Mouse (Mus musculus): ENCODE results near the gene Slc30a1. TPM values are rescaled to one million over a fixed set of nuclear protein-coding genes. Genes with fewer than 3 reads are reported as not detected.

The Slc30a1 gene
- polyA plus RNA-seq, 1 experiment from 2014 or later: 2.1 TPM

DNA sequence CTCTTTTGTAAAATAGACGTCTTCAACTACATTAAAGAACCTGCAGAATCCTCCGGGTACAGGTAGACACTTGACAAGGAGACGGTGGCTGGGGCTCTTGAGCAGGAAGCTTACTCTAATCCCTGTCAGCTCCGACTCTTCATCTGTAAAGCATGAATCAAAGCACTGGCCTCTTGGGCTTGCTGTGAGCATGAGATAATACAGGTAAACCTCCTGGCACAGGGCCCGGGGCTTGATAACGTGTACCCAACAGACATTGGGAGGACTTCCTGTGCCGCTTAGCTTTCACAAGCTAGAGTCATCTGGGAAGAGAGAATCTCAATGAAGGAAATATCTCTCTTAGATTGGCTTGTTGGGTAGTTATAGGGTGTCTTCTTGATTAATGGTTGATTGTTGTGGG is 31.6 kb upstream of the Slc30a1 start:
- H3K4me3 ChIP-seq (ENCODE audit: low read depth, low read length): no peak overlapping the region
- no peaks in the 10 kb centered on the region for H3K36me3 ChIP-seq (ENCODE audit: control insufficient read depth, insufficient read depth, low read length)
- no peak overlapping the region for H3K27ac ChIP-seq (ENCODE audit: low read depth, low read length)
- WGBS: 96% methylated on average over 7 of the region's 7 CpGs
- H3K9me3 ChIP-seq (ENCODE audit: control insufficient read depth, low read length): no peaks in the 10 kb centered on the region
- H3K27me3 ChIP-seq (ENCODE audit: control insufficient read depth, insufficient read depth, low read length): no peaks in the 10 kb centered on the region
- no peak overlapping the region for H3K4me2 ChIP-seq (ENCODE audit: low read depth, low read length)
- no peak overlapping the region for H3K9ac ChIP-seq (replicated peaks; ENCODE audit: low read depth, low read length)
- no peaks in the 10 kb centered on the region for H3K4me1 ChIP-seq (ENCODE audit: control insufficient read depth, insufficient read depth, low read length)
- no peak for ATAC-seq (ENCODE audit: low read depth)

DNA sequence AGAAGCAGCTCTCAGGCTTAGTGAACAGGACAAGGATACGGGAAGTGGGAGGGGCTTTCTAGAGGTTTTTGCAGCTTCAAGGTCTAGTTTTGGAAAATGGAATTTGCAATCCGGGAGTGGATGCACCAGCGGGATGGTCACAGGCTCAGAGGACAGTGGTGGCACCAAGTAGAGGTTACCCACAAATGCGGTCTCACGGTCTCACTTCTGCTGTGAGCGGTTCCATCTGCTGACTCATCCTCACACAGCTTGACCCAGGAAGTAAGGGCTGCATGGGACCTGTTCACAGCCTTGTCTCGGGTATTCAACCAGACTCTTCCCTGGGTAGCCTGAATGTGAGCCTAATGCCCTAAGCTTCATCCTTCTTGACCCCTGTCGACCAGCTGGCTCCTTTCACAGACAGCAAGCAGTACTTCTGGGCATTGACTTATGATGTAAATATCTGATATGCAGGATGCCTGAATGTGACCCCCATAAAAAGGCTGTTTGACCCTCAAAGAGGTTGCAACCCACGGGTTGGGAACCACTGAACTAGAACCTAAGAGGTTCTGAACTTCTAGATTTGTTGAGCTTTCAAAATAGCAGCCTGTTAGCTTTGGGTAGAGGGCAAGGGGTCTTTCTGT is 30.8 kb upstream of the Slc30a1 start:
- H3K9me3 ChIP-seq (ENCODE audit: control insufficient read depth, low read length): no peaks in the 10 kb centered on the region
- WGBS: 82% methylated on average over 9 of the region's 9 CpGs
- no peak overlapping the region for H3K9ac ChIP-seq (replicated peaks; ENCODE audit: low read depth, low read length)
- no peaks in the 10 kb centered on the region for H3K36me3 ChIP-seq (ENCODE audit: control insufficient read depth, insufficient read depth, low read length)
- H3K27me3 ChIP-seq (ENCODE audit: control insufficient read depth, insufficient read depth, low read length): no peaks in the 10 kb centered on the region
- no peak overlapping the region for H3K4me3 ChIP-seq (ENCODE audit: low read depth, low read length)
- no peak overlapping the region for H3K27ac ChIP-seq (ENCODE audit: low read depth, low read length)
- H3K4me1 ChIP-seq (ENCODE audit: control insufficient read depth, insufficient read depth, low read length): no peaks in the 10 kb centered on the region
- no peak for ATAC-seq (ENCODE audit: low read depth)
- H3K4me2 ChIP-seq (ENCODE audit: low read depth, low read length): no peak overlapping the region

DNA sequence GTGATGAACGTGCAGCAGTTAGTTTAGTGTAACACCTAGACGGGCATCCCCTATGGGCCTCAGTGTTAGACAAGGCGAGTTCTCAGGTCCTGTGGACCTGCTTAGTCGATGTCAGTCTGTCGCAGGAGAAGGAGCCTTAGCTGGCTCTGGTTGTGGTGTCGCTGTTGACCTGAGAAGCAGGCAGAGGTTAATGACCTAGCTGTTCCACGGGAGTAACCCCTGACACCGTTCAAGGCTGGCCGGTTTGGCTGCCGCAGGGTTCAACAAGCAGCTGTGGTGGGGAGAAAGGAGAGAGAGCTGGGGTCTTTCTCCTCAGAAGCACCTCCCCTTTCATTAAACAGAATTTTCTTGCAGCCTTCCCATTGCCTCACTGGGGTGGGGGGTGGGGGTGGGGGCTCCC is 28.9 kb upstream of the Slc30a1 start:
- H3K36me3 ChIP-seq (ENCODE audit: control insufficient read depth, insufficient read depth, low read length): no peaks in the 10 kb centered on the region
- 86% methylated on average over 10 of the region's 10 CpGs for WGBS
- no peaks in the 10 kb centered on the region for H3K27me3 ChIP-seq (ENCODE audit: control insufficient read depth, insufficient read depth, low read length)
- ATAC-seq (ENCODE audit: low read depth): no peak
- no peaks in the 10 kb centered on the region for H3K4me1 ChIP-seq (ENCODE audit: control insufficient read depth, insufficient read depth, low read length)
- H3K4me2 ChIP-seq (ENCODE audit: low read depth, low read length): no peak overlapping the region
- H3K9ac ChIP-seq (replicated peaks; ENCODE audit: low read depth, low read length): no peak overlapping the region
- no peak overlapping the region for H3K27ac ChIP-seq (ENCODE audit: low read depth, low read length)
- no peak overlapping the region for H3K4me3 ChIP-seq (ENCODE audit: low read depth, low read length)
- no peaks in the 10 kb centered on the region for H3K9me3 ChIP-seq (ENCODE audit: control insufficient read depth, low read length)

DNA sequence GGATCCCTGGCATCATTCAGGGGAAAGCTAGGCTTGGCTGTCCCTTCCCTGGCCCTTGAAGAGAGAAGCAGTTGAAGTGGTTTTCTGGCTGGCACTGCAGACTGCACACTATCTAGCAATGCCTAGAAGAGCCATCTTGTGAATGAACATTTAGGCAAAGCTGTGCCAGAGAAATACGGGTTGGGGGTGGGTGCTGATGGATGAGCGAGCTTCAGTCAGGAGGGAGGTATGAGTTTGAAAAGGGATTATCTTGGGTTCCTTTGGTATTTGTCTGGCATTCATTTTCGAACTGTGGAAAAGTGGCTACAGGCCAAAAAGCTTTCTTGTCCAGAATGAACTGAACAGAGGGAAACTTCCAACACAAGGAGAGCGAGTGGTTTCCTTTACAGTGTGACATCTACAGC is 28.0 kb upstream of the Slc30a1 start:
- Histone ChIP-seq H3K27ac (ENCODE audit: low read depth, low read length) (no peak overlapping the region), H3K36me3 (ENCODE audit: control insufficient read depth, insufficient read depth, low read length) (no peaks in the 10 kb centered on the region), H3K4me1 (ENCODE audit: control insufficient read depth, insufficient read depth, low read length) (no peaks in the 10 kb centered on the region), H3K9me3 (ENCODE audit: control insufficient read depth, low read length) (no peaks in the 10 kb centered on the region), H3K9ac (replicated peaks; ENCODE audit: low read depth, low read length) (no peak overlapping the region), H3K4me2 (ENCODE audit: low read depth, low read length) (no peak overlapping the region), H3K4me3 (ENCODE audit: low read depth, low read length) (no peak overlapping the region), H3K27me3 (ENCODE audit: control insufficient read depth, insufficient read depth, low read length) (no peaks in the 10 kb centered on the region)
- ATAC-seq (ENCODE audit: low read depth): no peak
- WGBS: 84% methylated on average over 4 of the region's 4 CpGs

DNA sequence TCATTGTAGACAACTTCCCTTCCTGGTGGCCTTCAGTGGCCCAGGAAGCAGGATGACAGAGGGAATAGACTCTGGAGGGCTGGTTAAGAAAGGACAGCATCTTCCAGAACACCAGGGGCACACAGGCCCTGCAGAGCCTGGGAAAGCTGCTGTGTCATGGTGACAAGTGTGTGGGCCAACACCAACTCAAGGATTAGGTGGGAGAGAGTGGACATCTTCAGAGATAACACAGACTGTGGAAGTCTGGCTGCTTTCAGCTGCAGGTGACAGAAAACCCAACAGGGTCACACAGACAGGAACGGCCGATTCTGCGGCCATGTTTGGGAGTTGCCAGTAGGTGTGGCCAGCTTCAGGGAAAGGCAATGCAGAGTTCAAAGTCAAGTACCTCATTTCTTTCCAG is 26.3 kb upstream of the Slc30a1 start:
- Histone ChIP-seq H3K4me1 (ENCODE audit: control insufficient read depth, insufficient read depth, low read length) (no peaks in the 10 kb centered on the region), H3K4me2 (ENCODE audit: low read depth, low read length) (no peak overlapping the region), H3K4me3 (ENCODE audit: low read depth, low read length) (no peak overlapping the region), H3K36me3 (ENCODE audit: control insufficient read depth, insufficient read depth, low read length) (no peaks in the 10 kb centered on the region), H3K27me3 (ENCODE audit: control insufficient read depth, insufficient read depth, low read length) (no peaks in the 10 kb centered on the region), H3K27ac (ENCODE audit: low read depth, low read length) (no peak overlapping the region), H3K9me3 (ENCODE audit: control insufficient read depth, low read length) (no peaks in the 10 kb centered on the region), H3K9ac (replicated peaks; ENCODE audit: low read depth, low read length) (no peak overlapping the region)
- WGBS: 97% methylated on average over 3 of the region's 3 CpGs
- no peak for ATAC-seq (ENCODE audit: low read depth)

DNA sequence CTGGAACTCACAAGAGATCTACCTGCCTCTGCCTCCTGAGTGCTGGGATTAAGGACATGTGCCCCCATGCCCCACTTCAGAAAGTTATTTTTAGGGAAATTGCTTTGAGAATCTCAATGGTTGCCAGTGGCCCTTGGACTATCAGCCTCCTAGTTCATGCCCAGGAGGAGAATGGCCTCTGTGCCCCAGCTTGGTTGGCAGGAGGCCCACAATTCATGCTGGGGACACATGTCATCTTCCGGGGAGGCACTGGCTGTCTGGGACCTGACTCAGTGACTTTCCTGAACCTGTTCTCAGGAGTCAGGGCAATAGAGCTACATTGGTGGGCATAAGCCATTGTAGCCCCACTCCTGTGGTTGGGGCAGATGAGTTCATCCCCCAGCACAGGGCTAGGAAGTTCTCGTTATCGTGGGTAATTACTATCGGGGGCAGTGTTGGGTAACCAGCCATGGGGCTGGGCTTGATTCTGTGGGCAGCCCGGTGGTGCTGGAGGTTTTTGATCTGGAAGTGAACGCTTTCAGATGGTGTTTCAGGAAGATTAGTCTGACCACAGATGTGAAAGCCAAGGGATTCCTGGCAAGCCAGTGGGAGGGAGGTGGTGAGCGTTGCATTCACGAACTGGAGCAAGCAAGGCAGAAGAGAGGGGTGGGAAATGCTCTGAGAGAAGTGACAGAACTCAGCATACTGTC is 25.5 kb upstream of the Slc30a1 start:
- ATAC-seq (ENCODE audit: low read depth): no peak
- H3K27me3 ChIP-seq (ENCODE audit: control insufficient read depth, insufficient read depth, low read length): no peaks in the 10 kb centered on the region
- H3K9me3 ChIP-seq (ENCODE audit: control insufficient read depth, low read length): no peaks in the 10 kb centered on the region
- no peaks in the 10 kb centered on the region for H3K4me1 ChIP-seq (ENCODE audit: control insufficient read depth, insufficient read depth, low read length)
- 81% methylated on average over 8 of the region's 8 CpGs for WGBS
- no peak overlapping the region for H3K4me3 ChIP-seq (ENCODE audit: low read depth, low read length)
- no peak overlapping the region for H3K27ac ChIP-seq (ENCODE audit: low read depth, low read length)
- H3K4me2 ChIP-seq (ENCODE audit: low read depth, low read length): no peak overlapping the region
- no peaks in the 10 kb centered on the region for H3K36me3 ChIP-seq (ENCODE audit: control insufficient read depth, insufficient read depth, low read length)
- no peak overlapping the region for H3K9ac ChIP-seq (replicated peaks; ENCODE audit: low read depth, low read length)

DNA sequence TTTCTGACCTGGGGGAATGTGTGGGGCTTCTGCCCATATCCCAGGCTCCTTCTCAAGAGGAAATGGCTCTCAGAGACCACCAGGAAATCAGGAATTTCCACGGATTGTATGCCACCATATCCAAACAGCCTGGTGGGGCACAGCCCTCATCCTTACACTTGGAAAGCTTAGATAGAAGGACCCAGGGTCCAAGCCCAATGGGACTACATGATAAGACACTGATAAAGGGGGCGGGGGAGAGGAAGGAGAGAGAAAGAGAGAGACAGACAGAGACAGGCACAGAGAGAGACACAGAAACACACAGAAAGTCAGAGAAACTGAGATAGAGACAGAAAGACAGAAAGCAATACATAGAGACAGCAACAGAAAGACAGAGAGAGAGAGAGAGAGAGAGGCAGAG is 24.9 kb upstream of the Slc30a1 start:
- 71% methylated on average over 2 of the region's 2 CpGs for whole genome bisulfite sequencing
- no peak overlapping the region for H3K9ac ChIP-seq (replicated peaks; ENCODE audit: low read depth, low read length)
- no peaks in the 10 kb centered on the region for H3K9me3 ChIP-seq (ENCODE audit: control insufficient read depth, low read length)
- no peaks in the 10 kb centered on the region for H3K36me3 ChIP-seq (ENCODE audit: control insufficient read depth, insufficient read depth, low read length)
- H3K4me3 ChIP-seq (ENCODE audit: low read depth, low read length): no peak overlapping the region
- no peak for ATAC-seq (ENCODE audit: low read depth)
- no peak overlapping the region for H3K27ac ChIP-seq (ENCODE audit: low read depth, low read length)
- H3K27me3 ChIP-seq (ENCODE audit: control insufficient read depth, insufficient read depth, low read length): no peaks in the 10 kb centered on the region
- H3K4me2 ChIP-seq (ENCODE audit: low read depth, low read length): no peak overlapping the region
- H3K4me1 ChIP-seq (ENCODE audit: control insufficient read depth, insufficient read depth, low read length): no peaks in the 10 kb centered on the region

DNA sequence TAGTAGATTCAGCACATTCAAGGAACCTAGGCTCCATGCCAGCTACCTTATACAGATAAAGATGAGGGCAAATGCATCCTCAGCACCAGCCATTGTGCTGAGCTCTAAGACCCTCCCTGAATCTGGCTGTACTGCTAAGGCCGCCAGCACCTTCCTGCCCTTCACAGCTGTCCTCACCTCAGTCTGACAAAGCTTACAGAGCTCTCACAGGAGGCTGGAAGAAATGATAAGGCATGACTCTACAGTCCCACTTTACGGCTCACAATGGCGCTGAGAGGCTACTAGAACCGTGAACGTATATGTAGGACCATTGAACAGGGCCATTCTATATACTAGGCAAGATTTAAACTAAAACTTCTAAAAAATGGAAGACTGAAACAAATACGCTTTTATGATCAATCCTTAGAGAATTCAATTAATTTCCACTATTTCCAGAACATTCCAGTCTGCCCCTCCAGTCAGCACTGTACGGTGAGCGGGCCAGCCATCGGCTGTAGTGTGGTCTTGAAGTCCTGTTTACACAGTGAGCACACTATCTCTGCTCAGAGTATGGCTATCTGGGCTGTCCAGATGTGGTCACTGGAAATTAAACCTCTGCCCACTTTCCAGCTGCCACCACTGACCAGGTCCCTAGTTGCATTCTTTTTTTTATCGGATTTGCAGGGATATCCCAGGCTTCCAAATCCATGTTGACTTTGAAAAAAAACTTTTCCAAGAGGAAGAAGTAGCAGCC is 23.9 kb upstream of the Slc30a1 start:
- no peaks in the 10 kb centered on the region for H3K4me1 ChIP-seq (ENCODE audit: control insufficient read depth, insufficient read depth, low read length)
- H3K4me2 ChIP-seq (ENCODE audit: low read depth, low read length): no peak overlapping the region
- ATAC-seq (ENCODE audit: low read depth): no peak
- no peak overlapping the region for H3K27ac ChIP-seq (ENCODE audit: low read depth, low read length)
- H3K27me3 ChIP-seq (ENCODE audit: control insufficient read depth, insufficient read depth, low read length): no peaks in the 10 kb centered on the region
- no peak overlapping the region for H3K4me3 ChIP-seq (ENCODE audit: low read depth, low read length)
- H3K9ac ChIP-seq (replicated peaks; ENCODE audit: low read depth, low read length): no peak overlapping the region
- no peaks in the 10 kb centered on the region for H3K9me3 ChIP-seq (ENCODE audit: control insufficient read depth, low read length)
- WGBS: 90% methylated on average over 10 of the region's 10 CpGs
- no peaks in the 10 kb centered on the region for H3K36me3 ChIP-seq (ENCODE audit: control insufficient read depth, insufficient read depth, low read length)

DNA sequence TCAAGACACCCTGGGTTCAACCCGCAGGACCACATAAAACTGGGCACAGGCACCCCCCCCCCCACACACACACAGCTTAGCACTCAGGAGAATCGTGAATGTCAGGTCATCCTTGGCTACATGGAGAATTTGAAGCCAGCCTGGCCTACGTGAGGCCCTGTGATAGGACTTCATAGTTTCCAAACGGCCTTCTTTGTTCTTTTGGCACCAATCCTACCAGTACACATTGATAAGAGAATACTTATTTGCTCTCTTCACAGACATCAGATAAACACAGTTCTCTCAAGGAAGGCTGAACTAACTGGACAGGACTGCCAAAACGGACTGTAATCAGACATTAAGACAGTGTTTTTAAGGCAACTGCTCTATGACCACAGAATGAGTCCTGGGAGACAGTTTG is 22.9 kb upstream of the Slc30a1 start:
- Histone ChIP-seq H3K4me1 (ENCODE audit: control insufficient read depth, insufficient read depth, low read length) (no peaks in the 10 kb centered on the region), H3K27ac (ENCODE audit: low read depth, low read length) (no peak overlapping the region), H3K9ac (replicated peaks; ENCODE audit: low read depth, low read length) (no peak overlapping the region), H3K4me2 (ENCODE audit: low read depth, low read length) (no peak overlapping the region), H3K9me3 (ENCODE audit: control insufficient read depth, low read length) (no peaks in the 10 kb centered on the region), H3K4me3 (ENCODE audit: low read depth, low read length) (no peak overlapping the region), H3K27me3 (ENCODE audit: control insufficient read depth, insufficient read depth, low read length) (no peaks in the 10 kb centered on the region), H3K36me3 (ENCODE audit: control insufficient read depth, insufficient read depth, low read length) (no peaks in the 10 kb centered on the region)
- no peak for ATAC-seq (ENCODE audit: low read depth)
- WGBS: 80% methylated on average over 5 of the region's 5 CpGs

Measured in neural tube, embryonic 14.5 days (tissue).